Mouse (Mus musculus): ENCODE measurements around the gene Dip2b.

Gene Dip2b

GRCm38 (mm10) chr15:100083882-100084281, 45.4 kb downstream of the Dip2b start:
- no peak for DNase-seq (ENCODE audit: low read depth, low spot score)

GRCm38 (mm10) chr15:100084882-100085281, 46.4 kb downstream of the Dip2b start:
- DNase-seq (ENCODE audit: low read depth, low spot score): no peak

- DNase-seq (ENCODE audit: low read depth, low spot score): peak; percentile 81
These were observed 49.6 kb downstream of the Dip2b start for GRCm38 (mm10) chr15:100088021-100088420.

- DNase-seq (ENCODE audit: low read depth, low spot score): peak; percentile 98
These were observed 51.2 kb downstream of the Dip2b start for GRCm38 (mm10) chr15:100089645-100090053.

DNA sequence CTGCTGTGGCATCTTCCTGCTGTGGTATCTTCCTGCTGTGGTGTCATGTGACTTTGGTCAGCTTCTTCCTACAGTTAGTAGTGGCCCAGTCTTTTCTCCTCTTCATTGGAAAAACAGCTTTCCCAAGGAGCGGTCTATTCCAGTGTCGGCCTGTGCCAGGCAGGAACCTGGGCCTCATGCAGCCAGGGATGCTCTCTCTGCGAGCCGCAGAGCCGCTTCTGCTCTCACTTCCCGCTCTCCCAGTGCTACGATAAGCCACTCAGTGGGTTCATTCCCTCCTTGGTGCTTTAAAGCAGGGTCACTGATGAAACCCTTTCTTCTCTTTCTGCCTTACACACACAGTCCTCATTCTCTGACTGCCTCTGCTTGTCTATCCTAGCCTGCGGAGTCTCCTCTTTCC, 53.4 kb downstream of the Dip2b start:
- no peak for DNase-seq (ENCODE audit: low read depth, low spot score)

DNA sequence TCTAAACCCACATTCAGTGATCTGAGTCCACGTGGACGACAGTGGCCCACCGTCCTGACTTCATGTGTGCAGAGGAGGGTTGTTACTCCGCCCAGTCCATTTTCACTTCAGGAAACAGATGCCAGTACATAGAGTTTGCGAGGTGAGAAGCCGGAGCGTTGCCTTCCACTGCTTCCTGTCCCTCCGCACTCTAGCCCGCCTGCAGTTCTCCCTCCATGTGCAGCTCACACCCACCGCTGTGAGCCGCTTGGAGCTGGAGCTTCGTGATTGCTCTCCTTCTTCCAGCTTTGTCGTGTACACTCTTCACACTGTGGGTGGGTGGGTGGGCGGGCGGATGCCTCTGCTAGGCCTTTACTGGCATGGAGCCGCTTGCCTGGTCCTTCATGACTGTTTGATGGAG, 53.8 kb downstream of the Dip2b start:
- no peak for DNase-seq (ENCODE audit: low read depth, low spot score)

GRCm38 (mm10) chr15:100096587-100097428, 58.3 kb downstream of the Dip2b start:
- no peak for DNase-seq (ENCODE audit: low read depth, low spot score)

DNA sequence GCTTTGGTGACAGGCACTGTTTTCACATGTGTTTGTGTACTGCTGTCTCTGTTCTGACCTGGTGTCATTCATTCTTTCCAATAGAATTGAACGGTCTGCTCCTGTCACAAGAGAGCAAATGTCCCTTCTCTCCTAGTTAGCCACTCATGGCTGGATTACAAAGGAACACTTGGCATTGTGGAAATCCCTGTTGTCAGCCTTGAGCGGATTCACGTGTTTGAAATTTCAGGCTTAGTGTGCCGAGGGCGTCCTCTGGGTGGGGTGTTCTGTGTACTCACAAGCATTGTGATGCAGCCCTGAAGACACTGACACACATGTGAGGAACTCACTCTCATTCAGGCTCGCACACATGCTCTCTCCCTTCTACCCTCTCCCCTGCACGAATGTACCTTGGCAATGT, 61.9 kb downstream of the Dip2b start:
- no peak for DNase-seq (ENCODE audit: low read depth, low spot score)

DNA sequence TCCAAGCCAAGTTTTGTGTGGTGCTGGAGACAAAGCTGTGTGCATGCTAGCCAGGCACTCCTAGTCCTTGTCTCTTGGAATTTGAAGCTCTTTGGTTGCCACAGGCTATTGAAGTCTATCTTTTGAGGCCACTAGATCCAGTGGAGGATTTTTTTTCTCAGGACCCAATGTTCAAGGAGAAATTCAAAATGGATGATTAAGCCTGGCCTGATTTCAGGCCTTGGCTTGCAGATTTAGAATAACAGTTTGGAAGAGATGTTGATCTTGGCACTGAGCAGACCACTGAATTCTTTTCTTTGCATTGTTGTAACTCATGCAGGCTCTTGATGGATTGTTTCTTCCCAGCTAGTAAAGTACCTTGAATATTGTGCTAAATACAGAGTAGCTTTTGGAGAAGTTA, 62.7 kb downstream of the Dip2b start:
- peak; percentile 91 for DNase-seq (ENCODE audit: low read depth, low spot score)

DNA sequence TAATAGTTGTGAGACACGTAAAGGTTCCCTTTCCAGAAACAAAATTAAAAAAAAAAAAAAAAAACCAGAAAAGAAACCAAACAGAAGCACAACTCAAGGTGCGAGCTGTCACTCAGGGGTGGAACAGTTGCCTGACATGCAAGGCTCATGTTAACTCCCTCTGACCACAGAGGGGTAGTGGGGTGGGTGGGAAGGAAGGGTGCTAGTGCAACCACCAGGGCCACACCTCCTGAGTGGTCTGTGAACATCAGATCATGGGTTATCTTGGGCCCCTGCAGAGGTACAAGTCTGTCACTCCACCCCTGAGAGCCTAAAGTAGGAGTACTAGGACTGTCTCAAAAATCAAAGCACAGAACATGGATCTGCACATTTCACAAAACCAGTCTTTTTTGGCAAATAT, 65.7 kb downstream of the Dip2b start:
- no peak for DNase-seq (ENCODE audit: low read depth, low spot score)

DNA sequence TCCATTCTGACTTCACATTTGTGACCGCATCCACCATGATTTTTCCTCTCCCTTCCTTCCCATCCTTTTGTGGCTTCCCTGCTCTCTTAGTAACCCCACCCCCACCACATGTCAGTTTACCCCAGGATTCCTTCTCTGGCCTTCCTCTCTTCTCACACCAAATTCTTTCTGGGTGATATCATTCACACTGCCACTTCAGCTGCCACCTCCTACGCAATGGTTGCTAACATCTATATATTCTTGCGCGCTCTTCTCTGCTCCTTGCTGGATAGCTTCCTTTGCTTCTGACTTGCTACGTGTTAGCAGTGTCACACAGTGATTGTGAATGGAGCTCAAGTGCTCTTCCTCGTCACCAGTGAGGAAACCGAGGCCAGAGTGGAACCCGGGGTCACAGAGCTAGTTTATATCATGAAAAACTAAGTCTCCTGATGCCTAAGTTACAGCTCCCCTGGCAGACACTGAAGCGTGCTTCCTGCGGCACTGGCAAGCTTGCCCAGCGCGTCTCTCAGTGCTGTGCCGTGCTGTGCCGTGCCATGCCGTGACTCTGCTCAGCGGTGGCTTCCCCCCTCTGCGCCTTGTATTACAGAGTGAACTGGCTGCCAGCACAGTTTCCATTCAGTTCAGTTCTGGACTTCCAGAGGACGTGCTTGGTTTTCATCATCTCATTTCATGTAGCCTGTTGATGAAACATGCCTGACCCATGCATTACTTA, 69.8 kb downstream of the Dip2b start:
- peak; percentile 68 for DNase-seq (ENCODE audit: low read depth, low spot score)

- no peak for DNase-seq (ENCODE audit: low read depth, low spot score)
These were observed 71.5 kb downstream of the Dip2b start for GRCm38 (mm10) chr15:100109916-100110315.

- no peak for DNase-seq (ENCODE audit: low read depth, low spot score)
These were observed 73.4 kb downstream of the Dip2b start for GRCm38 (mm10) chr15:100111891-100112290.

- no peak for DNase-seq (ENCODE audit: low read depth, low spot score)
These were observed 74.0 kb downstream of the Dip2b start for GRCm38 (mm10) chr15:100112309-100112966.

GRCm38 (mm10) chr15:100113343-100114275, 75.1 kb downstream of the Dip2b start:
- no peak for DNase-seq (ENCODE audit: low read depth, low spot score)

GRCm38 (mm10) chr15:100115416-100115815, 77.0 kb downstream of the Dip2b start:
- no peak for DNase-seq (ENCODE audit: low read depth, low spot score)

DNA sequence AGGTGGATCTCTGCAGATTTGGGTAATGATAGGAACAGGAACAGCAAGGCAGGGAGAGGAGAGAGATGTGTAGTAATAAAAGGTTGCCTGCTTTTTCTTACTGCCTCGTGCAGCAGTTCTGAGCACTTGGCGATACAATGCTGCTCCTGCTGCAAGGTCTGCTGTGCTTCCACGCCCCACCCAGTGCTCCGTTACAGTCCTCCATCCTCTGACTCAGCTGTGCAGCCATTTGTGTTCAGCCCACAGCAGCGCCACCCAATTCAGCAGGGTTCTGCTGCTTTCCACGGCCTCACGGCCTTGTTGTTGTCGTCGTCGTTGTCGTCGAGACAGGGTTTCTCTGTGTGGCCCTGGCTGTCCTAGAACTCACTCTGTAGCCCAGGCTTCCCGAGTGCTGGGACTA, 77.9 kb downstream of the Dip2b start:
- no peak for DNase-seq (ENCODE audit: low read depth, low spot score)

GRCm38 (mm10) chr15:100119225-100119788, 80.8 kb downstream of the Dip2b start:
- peak; percentile 27 for DNase-seq (ENCODE audit: low read depth, low spot score)

- no peak for DNase-seq (ENCODE audit: low read depth, low spot score)
These were observed 83.0 kb downstream of the Dip2b start for GRCm38 (mm10) chr15:100121437-100121836.

DNA sequence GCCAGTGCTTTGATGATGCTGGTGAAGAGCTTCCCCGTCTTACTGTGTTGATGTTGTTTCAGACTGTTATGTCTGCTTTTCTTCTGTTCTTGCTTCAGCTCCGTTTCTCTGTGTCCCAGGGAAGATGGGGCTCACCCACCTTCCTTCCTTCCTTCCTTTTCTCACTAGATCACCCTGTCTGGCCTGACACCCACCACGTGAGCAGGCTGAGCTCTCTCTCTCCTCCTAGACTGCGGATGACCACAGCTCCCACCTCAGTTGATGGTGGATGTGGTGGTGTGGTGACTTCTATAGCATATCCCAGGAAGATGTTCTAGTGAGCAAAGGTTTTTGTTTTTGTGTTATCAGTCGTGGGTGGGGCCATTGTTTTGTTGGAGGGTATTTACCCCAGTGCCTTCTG, 85.4 kb downstream of the Dip2b start:
- no peak for DNase-seq (ENCODE audit: low read depth, low spot score)

DNA sequence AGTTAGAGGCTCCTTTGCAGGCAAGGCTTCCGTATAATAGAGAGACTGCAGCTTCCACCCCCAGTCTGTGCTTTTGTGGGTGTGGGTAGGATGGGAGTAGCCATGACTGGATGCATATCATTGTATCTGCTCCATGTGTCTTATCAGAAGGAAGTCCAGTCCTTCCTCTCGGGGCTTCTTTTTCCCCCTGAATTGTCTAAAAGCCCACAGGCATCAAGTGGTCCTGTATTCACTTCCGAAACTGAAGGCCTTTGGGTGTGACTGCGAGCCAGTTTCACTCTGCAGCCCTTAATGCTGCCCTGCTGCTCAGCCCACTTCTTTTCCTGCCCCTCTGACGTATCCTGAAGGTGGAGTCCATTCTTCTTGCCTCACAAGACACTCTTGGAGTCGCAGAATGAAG, 86.8 kb downstream of the Dip2b start:
- DNase-seq (ENCODE audit: low read depth, low spot score): no peak

Measured in 3T3-L1 (cell line).